Mouse (Mus musculus) MEL (cell line): ENCODE results near the gene Haus7. TPM values are rescaled to one million over a fixed set of nuclear protein-coding genes. Genes with fewer than 3 reads are reported as not detected.
A peak's percentile ranks its signal among the peaks of the same experiment; 100 is the strongest.

ENCODE experiments used
- DNase-seq: peaks from one replicate; pipeline ENCODE4 v3.0.0; 2011; ENCODE audit warnings: low read depth, low spot score
- H3K27ac ChIP-seq: 2 replicates; pipeline ENCODE4 v1.5.1; 2012; ENCODE audit warnings: low read depth, mild to moderate bottlenecking, control low read depth, low read length, moderate library complexity; ENCODE audit not compliant: control insufficient read depth
- H3K27me3 ChIP-seq, 2 experiments: fragments of 150-350 bp in 1 of 2; sonication (generic) in 1 of 2; 2 replicates each; pipeline ENCODE4 v1.6.1; 2012; ENCODE audit warnings: low read length in 2 of 2, mild to moderate bottlenecking in 2 of 2, improper control_type of control experiment in 1 of 2, moderate library complexity in 1 of 2; ENCODE audit not compliant: insufficient read depth in 2 of 2, control insufficient read depth in 1 of 2
- H3K36me3 ChIP-seq, 2 experiments: 2 replicates each; pipeline ENCODE4 v1.6.1; 2012 to 2014; ENCODE audit warnings: low read length in 2 of 2, improper control_type of control experiment in 1 of 2, inconsistent platforms in 1 of 2, mild to moderate bottlenecking in 1 of 2; ENCODE audit not compliant: insufficient read depth in 2 of 2, control insufficient read depth in 1 of 2
- H3K4me1 ChIP-seq, 2 experiments: fragments of 150-350 bp in 1 of 2; sonication (generic) in 1 of 2; 2 replicates each; pipeline ENCODE4 v1.6.1; 2012; ENCODE audit warnings: low read length in 2 of 2, improper control_type of control experiment in 1 of 2, mild to moderate bottlenecking in 1 of 2; ENCODE audit not compliant: insufficient read depth in 2 of 2, control insufficient read depth in 1 of 2
- H3K4me3 ChIP-seq, 2 experiments: fragments of 150-350 bp in 1 of 2; sonication (generic) in 1 of 2; 2 replicates each; pipeline ENCODE4 v1.5.1; 2012; ENCODE audit warnings: low read depth in 2 of 2, low read length in 2 of 2, mild to moderate bottlenecking in 2 of 2, moderate library complexity in 2 of 2, control low read depth in 1 of 2, improper control_type of control experiment in 1 of 2; ENCODE audit not compliant: control insufficient read depth in 1 of 2, insufficient read depth in 1 of 2
- H3K79me2 ChIP-seq: 2 replicates; pipeline ENCODE4 v1.6.1; 2012; ENCODE audit warnings: mild to moderate bottlenecking, low read length, moderate library complexity; ENCODE audit not compliant: control insufficient read depth, poor library complexity, insufficient read depth
- H3K9ac ChIP-seq: 2 replicates; pipeline ENCODE4 v1.6.1; 2012; ENCODE audit warnings: low read depth, mild to moderate bottlenecking, control low read depth, low read length, moderate library complexity; ENCODE audit not compliant: control insufficient read depth, poor library complexity, severe bottlenecking
- H3K9me3 ChIP-seq: fragments of 150-350 bp; sonication (generic); replicated peaks from 2 replicates; pipeline ENCODE4 v1.6.1; 2012; ENCODE audit warnings: mild to moderate bottlenecking, low read length, improper control_type of control experiment, moderate library complexity; ENCODE audit not compliant: insufficient read depth
- BHLHE40 ChIP-seq: IDR thresholded peaks from 2 replicates; pipeline ENCODE4 v1.6.1; 2012; ENCODE audit warnings: low read depth, mild to moderate bottlenecking, inconsistent platforms, low read length, improper control_type of control experiment, borderline replicate concordance
- CHD2 ChIP-seq: IDR thresholded peaks from 2 replicates; pipeline ENCODE4 v1.6.1; 2011; ENCODE audit warnings: low read length, improper control_type of control experiment
- CTCF ChIP-seq, 3 experiments: IDR thresholded peaks in 2 of 3; conservative IDR thresholded peaks in 1 of 3; 2 replicates each; pipeline ENCODE4 v1.5.1; 2011 to 2012; ENCODE audit warnings: low read length in 3 of 3, low read depth in 2 of 3, mild to moderate bottlenecking in 2 of 3, improper control_type of control experiment in 1 of 3, inconsistent platforms in 1 of 3, mixed read lengths in 1 of 3, moderate library complexity in 1 of 3; ENCODE audit not compliant: control insufficient read depth in 1 of 3, insufficient read depth in 1 of 3, poor library complexity in 1 of 3, severe bottlenecking in 1 of 3
- E2F4 ChIP-seq: IDR thresholded peaks from 2 replicates; pipeline ENCODE4 v1.6.1; 2011; ENCODE audit warnings: low read depth, low read length, improper control_type of control experiment, borderline replicate concordance
- ELF1 ChIP-seq: IDR thresholded peaks from 2 replicates; pipeline ENCODE4 v1.6.1; 2014; ENCODE audit warnings: low read depth, mild to moderate bottlenecking, inconsistent platforms, low read length, improper control_type of control experiment, moderate library complexity
- EP300 ChIP-seq, 2 experiments: IDR thresholded peaks; 2 replicates each; pipeline ENCODE4 v1.6.1; 2011; ENCODE audit warnings: improper control_type of control experiment in 2 of 2, low read length in 2 of 2, low read depth in 1 of 2, mild to moderate bottlenecking in 1 of 2
- ETS1 ChIP-seq: IDR thresholded peaks from 2 replicates; pipeline ENCODE4 v1.6.1; 2012; ENCODE audit warnings: low read depth, mild to moderate bottlenecking, inconsistent platforms, low read length, improper control_type of control experiment, moderate library complexity
- GABPA ChIP-seq: IDR thresholded peaks from 2 replicates; pipeline ENCODE4 v1.6.1; 2012; ENCODE audit warnings: low read depth, mild to moderate bottlenecking, inconsistent platforms, low read length, improper control_type of control experiment, moderate library complexity
- HCFC1 ChIP-seq: IDR thresholded peaks from 2 replicates; pipeline ENCODE4 v1.6.1; 2012; ENCODE audit warnings: low read depth, mild to moderate bottlenecking, inconsistent platforms, low read length, improper control_type of control experiment, moderate library complexity
- JUND ChIP-seq: IDR thresholded peaks from 2 replicates; pipeline ENCODE4 v1.6.1; 2011; ENCODE audit warnings: low read depth, mild to moderate bottlenecking, improper control_type of control experiment, low read length
- KAT2A ChIP-seq: conservative IDR thresholded peaks from 2 replicates; pipeline ENCODE4 v1.6.1; 2012; ENCODE audit warnings: low read depth, low read length, improper control_type of control experiment, inconsistent platforms
- MAFK ChIP-seq: IDR thresholded peaks from 2 replicates; pipeline ENCODE4 v1.6.1; 2011; ENCODE audit warnings: low read depth, mild to moderate bottlenecking, low read length, improper control_type of control experiment, borderline replicate concordance
- MAX ChIP-seq: IDR thresholded peaks from 2 replicates; pipeline ENCODE4 v1.6.1; 2011; ENCODE audit warnings: low read length, improper control_type of control experiment
- MAZ ChIP-seq: IDR thresholded peaks from 2 replicates; pipeline ENCODE4 v1.6.1; 2012; ENCODE audit warnings: low read depth, mild to moderate bottlenecking, inconsistent platforms, low read length, improper control_type of control experiment
- MEF2A ChIP-seq: IDR thresholded peaks from 2 replicates; pipeline ENCODE4 v1.6.1; 2014; ENCODE audit warnings: low read depth, mild to moderate bottlenecking, inconsistent platforms, low read length, improper control_type of control experiment; ENCODE audit not compliant: poor library complexity, insufficient replicate concordance, severe bottlenecking; ENCODE audit errors: extremely low read depth
- MXI1 ChIP-seq: IDR thresholded peaks from 2 replicates; pipeline ENCODE4 v1.6.1; 2011; ENCODE audit warnings: mild to moderate bottlenecking, low read depth, low read length, improper control_type of control experiment
- MYB ChIP-seq: IDR thresholded peaks from 2 replicates; pipeline ENCODE4 v1.6.1; 2011; ENCODE audit warnings: mild to moderate bottlenecking, low read depth, low read length, improper control_type of control experiment
- MYC ChIP-seq: IDR thresholded peaks from 2 replicates; pipeline ENCODE4 v1.6.1; 2011; ENCODE audit warnings: low read depth, mild to moderate bottlenecking, low read length, improper control_type of control experiment, moderate library complexity
- NELFE ChIP-seq: IDR thresholded peaks from 2 replicates; pipeline ENCODE4 v1.6.1; 2011; ENCODE audit warnings: low read depth, low read length, improper control_type of control experiment
- NRF1 ChIP-seq: IDR thresholded peaks from 2 replicates; pipeline ENCODE4 v1.6.1; 2014; ENCODE audit warnings: low read depth, mild to moderate bottlenecking, inconsistent platforms, low read length, improper control_type of control experiment, moderate library complexity; ENCODE audit not compliant: poor library complexity, insufficient read depth, severe bottlenecking
- POLR2A ChIP-seq, 2 experiments: IDR thresholded peaks; 2 replicates each; pipeline ENCODE4 v1.6.1; 2011 to 2012; ENCODE audit warnings: low read length in 2 of 2, mild to moderate bottlenecking in 2 of 2, control low read depth in 1 of 2, improper control_type of control experiment in 1 of 2, low read depth in 1 of 2, moderate library complexity in 1 of 2; ENCODE audit not compliant: control insufficient read depth in 1 of 2, insufficient read depth in 1 of 2, poor library complexity in 1 of 2
- POLR2AphosphoS2 ChIP-seq: IDR thresholded peaks from 2 replicates; pipeline ENCODE4 v1.6.1; 2011; ENCODE audit warnings: low read length, improper control_type of control experiment
- POLR2AphosphoS5 ChIP-seq: IDR thresholded peaks from 2 replicates; pipeline ENCODE4 v1.6.1; 2012; ENCODE audit warnings: low read depth, borderline replicate concordance, mild to moderate bottlenecking, inconsistent platforms, low read length, moderate library complexity, mixed read lengths
- RAD21 ChIP-seq: IDR thresholded peaks from 2 replicates; pipeline ENCODE4 v1.6.1; 2011; ENCODE audit warnings: mild to moderate bottlenecking, low read depth, low read length, improper control_type of control experiment
- RCOR1 ChIP-seq: IDR thresholded peaks from 2 replicates; pipeline ENCODE4 v1.6.1; 2012; ENCODE audit warnings: low read depth, mild to moderate bottlenecking, inconsistent platforms, low read length, improper control_type of control experiment
- SIN3A ChIP-seq: IDR thresholded peaks from 2 replicates; pipeline ENCODE4 v1.6.1; 2012; ENCODE audit warnings: low read length, improper control_type of control experiment, inconsistent platforms
- SMC3 ChIP-seq: IDR thresholded peaks from 2 replicates; pipeline ENCODE4 v1.6.1; 2011; ENCODE audit warnings: low read depth, low read length, improper control_type of control experiment
- TBP ChIP-seq: IDR thresholded peaks from 2 replicates; pipeline ENCODE4 v1.8.0; 2011; ENCODE audit warnings: low read depth, low read length, improper control_type of control experiment
- TCF12 ChIP-seq: IDR thresholded peaks from 2 replicates; pipeline ENCODE4 v1.6.1; 2014; ENCODE audit warnings: low read depth, mild to moderate bottlenecking, inconsistent platforms, low read length, improper control_type of control experiment, moderate library complexity
- UBTF ChIP-seq: IDR thresholded peaks from 2 replicates; pipeline ENCODE4 v1.6.1; 2012; ENCODE audit warnings: low read depth, mild to moderate bottlenecking, inconsistent platforms, low read length, improper control_type of control experiment, moderate library complexity, borderline replicate concordance; ENCODE audit not compliant: insufficient read depth
- USF1 ChIP-seq: IDR thresholded peaks from 2 replicates; pipeline ENCODE4 v1.6.1; 2014; ENCODE audit warnings: low read depth, mild to moderate bottlenecking, inconsistent platforms, low read length, improper control_type of control experiment, moderate library complexity
- USF2 ChIP-seq, 2 experiments: IDR thresholded peaks; 2 replicates each; pipeline ENCODE4 v1.6.1; 2011 to 2012; ENCODE audit warnings: improper control_type of control experiment in 2 of 2, low read length in 2 of 2, borderline replicate concordance in 1 of 2, inconsistent platforms in 1 of 2, low read depth in 1 of 2, mild to moderate bottlenecking in 1 of 2; ENCODE audit not compliant: insufficient read depth in 1 of 2
- ZC3H11A ChIP-seq: IDR thresholded peaks from 2 replicates; pipeline ENCODE4 v1.6.1; 2012; ENCODE audit warnings: low read depth, mild to moderate bottlenecking, inconsistent platforms, low read length, improper control_type of control experiment
- ZKSCAN1 ChIP-seq: IDR thresholded peaks from 2 replicates; pipeline ENCODE4 v1.6.1; 2012; ENCODE audit warnings: low read depth, mild to moderate bottlenecking, inconsistent platforms, low read length, improper control_type of control experiment, moderate library complexity
- ZMIZ1 ChIP-seq: IDR thresholded peaks from 2 replicates; pipeline ENCODE4 v1.6.1; 2012; ENCODE audit warnings: low read depth, mild to moderate bottlenecking, inconsistent platforms, low read length, improper control_type of control experiment, moderate library complexity
- ZNF384 ChIP-seq: IDR thresholded peaks from 2 replicates; pipeline ENCODE4 v1.6.1; 2012; ENCODE audit warnings: low read depth, mild to moderate bottlenecking, inconsistent platforms, low read length, improper control_type of control experiment
- polyA plus RNA-seq, 2 experiments: library from polyadenylated mRNA; stranded (reverse) in 1 of 2; unstranded in 1 of 2; fragments of >175 nt in 1 of 2; fragments of >200 nt in 1 of 2; gene quantifications; 2 replicates each; pipeline versions ENCODE4 v1.2.1 to v1.2.4; 2012; ENCODE audit warnings: low replicate concordance in 2 of 2, low read depth in 1 of 2; ENCODE audit not compliant: insufficient read length in 2 of 2, insufficient read depth in 1 of 2, missing spikeins in 1 of 2
- total RNA-seq: library from RNA; depleted of rRNA; stranded (reverse); fragments of 300-350 nt; gene quantifications from 2 replicates; pipeline ENCODE4 v1.2.3, GENCODE M21; 2012; rRNA removed

The Haus7 gene
- total RNA-seq (19.7 and 24.0 TPM in 2 replicates), polyA plus RNA-seq (10 to 100 TPM in 1 of 2 experiments, not detected in 1; 27.9 TPM)

DNA sequence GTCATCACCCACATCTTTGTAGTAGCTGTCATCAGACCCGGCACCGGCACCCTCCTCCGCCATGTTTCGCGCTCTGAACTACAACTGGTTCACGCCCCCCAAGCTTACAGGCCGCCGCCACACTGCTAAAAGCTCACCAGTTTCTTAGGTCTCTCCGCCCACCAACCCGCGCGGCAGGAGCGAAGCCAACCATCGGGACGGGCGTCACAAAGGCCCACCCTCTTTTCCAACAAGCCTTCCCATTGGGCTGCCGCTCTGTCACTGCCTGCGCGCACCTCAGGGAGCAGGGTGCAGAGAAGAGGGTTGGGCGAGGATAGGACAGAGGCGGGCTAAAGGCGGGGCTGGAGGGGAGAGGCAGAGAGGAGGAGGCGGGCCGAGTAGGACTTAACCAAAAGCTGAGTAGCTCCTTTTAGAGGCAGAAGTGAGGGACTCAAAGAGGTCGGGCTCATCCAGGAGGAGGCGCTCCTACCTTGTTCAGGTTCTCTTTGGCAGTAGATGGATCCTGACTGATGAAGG lies at the start of gene Haus7:
Haus7 (minus strand) TSS at position 168 of the 516 bp plus-strand sequence.
- H3K27ac ChIP-seq: no peak within 1 kb of the TSS
- peak; percentile 96 for DNase-seq
- H3K36me3 ChIP-seq: peaks cover 0 to 4% of the 10 kb centered on the region in 2 experiments; a peak in 2 of 4 replicates
- peak within 1 kb of the TSS; percentile 76 to 95 for H3K4me3 ChIP-seq
- peaks cover 2% of the 10 kb centered on the region; the same call in 1 of the 2 replicates for H3K79me2 ChIP-seq
- H3K4me1 ChIP-seq: peaks cover 0 to 7% of the 10 kb centered on the region in 2 experiments; a peak in 2 of 4 replicates
- H3K9me3 ChIP-seq: no peaks in the 10 kb centered on the region
- no peaks in the 10 kb centered on the region for H3K27me3 ChIP-seq
- peak within 1 kb of the TSS; percentile 76 for H3K9ac ChIP-seq
- no peak for TF ChIP-seq ZKSCAN1
- TF ChIP-seq NELFE: peak; percentile 41; the same call in 1 of the 2 replicates
- TF ChIP-seq JUND: no peak
- TF ChIP-seq MAFK: no peak
- TF ChIP-seq ZMIZ1: no peak
- no peak for TF ChIP-seq POLR2AphosphoS2
- TF ChIP-seq ZC3H11A: 0 out of 2 replicates have a peak, but pooled peaks have one; percentile 26
- no peak for TF ChIP-seq POLR2AphosphoS5
- TF ChIP-seq USF2 (IDR thresholded peaks at IDR 0.05; ENCODE audit: borderline replicate concordance in 1 of 2, insufficient read depth in 1 of 2, low read depth in 1 of 2, low read length in 2 of 2): no peak
- no peak; the same call in 1 of the 2 replicates for TF ChIP-seq CHD2
- no peak for TF ChIP-seq MAZ
- TF ChIP-seq UBTF: no peak
- TF ChIP-seq RCOR1: no peak
- no peak for TF ChIP-seq TBP
- TF ChIP-seq NRF1: peak; percentile 64
- no peak for TF ChIP-seq KAT2A
- no peak for TF ChIP-seq EP300 (IDR thresholded peaks at IDR 0.05; ENCODE audit: low read depth in 1 of 2, low read length in 2 of 2)
- TF ChIP-seq MYB: no peak
- TF ChIP-seq MYC: no peak
- peak; percentile 42 for TF ChIP-seq SMC3
- no peak for TF ChIP-seq MAX
- TF ChIP-seq ETS1: no peak
- TF ChIP-seq ZNF384: no peak
- TF ChIP-seq SIN3A: no peak
- no peak for TF ChIP-seq USF1
- TF ChIP-seq GABPA: no peak
- TF ChIP-seq MEF2A: no peak
- peak in 1 of 2 experiments; percentile 52; a peak in 1 of 4 replicates for TF ChIP-seq POLR2A (IDR thresholded peaks at IDR 0.05; ENCODE audit: control insufficient read depth in 1 of 2, insufficient read depth in 1 of 2, low read depth in 1 of 2, low read length in 2 of 2, poor library complexity in 1 of 2)
- no peak for TF ChIP-seq TCF12
- no peak for TF ChIP-seq ELF1
- TF ChIP-seq CTCF (IDR thresholded peaks at IDR 0.05 in 2 of 3, conservative IDR thresholded peaks at IDR 0.05 in 1 of 3; ENCODE audit: control insufficient read depth in 1 of 3, insufficient read depth in 1 of 3, low read depth in 2 of 3, low read length in 3 of 3, poor library complexity in 1 of 3, severe bottlenecking in 1 of 3): peak; percentile 20 to 60 (median 39); a peak in 5 of 6 replicates
- peak; percentile 39 for TF ChIP-seq RAD21
- no peak; the same call in 1 of the 2 replicates for TF ChIP-seq MXI1
- TF ChIP-seq BHLHE40: no peak
- TF ChIP-seq HCFC1: no peak
- TF ChIP-seq E2F4: no peak
